Mouse (Mus musculus): ENCODE results near the gene Slc35a2.

Slc35a2 gene

DNA sequence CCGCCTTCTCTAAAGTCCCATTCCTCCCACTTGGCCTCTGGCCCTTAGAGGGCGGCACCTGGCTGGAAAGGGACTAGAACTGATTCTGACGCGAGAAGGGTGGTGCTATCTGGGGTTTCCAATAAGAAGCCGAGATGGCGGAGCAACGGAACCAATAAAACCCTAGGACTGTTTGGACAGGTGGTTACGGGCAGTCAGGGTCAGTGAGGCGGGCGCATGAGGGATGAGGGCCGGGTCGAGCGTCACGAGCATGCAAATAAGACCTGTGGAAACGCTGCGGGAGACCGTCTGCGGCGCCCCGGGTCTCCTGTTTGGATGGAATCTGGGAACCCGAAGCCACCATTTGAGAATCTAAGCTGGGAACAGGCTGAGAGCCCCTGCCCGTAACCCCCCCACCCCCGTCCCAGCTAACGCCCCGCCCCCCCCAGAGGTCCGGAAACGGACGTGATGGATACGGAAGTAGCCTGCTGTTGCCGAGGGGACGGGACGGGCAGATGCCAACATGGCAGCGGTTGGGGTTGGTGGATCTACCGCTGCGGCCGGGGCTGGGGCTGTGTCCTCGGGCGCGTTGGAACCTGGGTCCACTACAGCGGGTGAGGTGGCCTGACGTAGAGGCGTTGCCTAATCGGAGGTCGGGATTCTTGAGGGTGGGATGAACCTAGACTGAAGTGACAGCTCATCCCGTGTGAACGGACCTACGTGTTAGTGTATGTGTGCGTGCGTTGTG lies at the start of gene Slc35a2:
TSS of gene Slc35a2 (plus strand) at position 188 of the 727 bp plus-strand sequence.
- peak; percentile 78 to 81 for DNase-seq (ENCODE audit: low spot score in 2 of 2)

GRCm38 (mm10) chrX:7837146-7837545 lies 46.7 kb upstream of the Slc35a2 start:
- DNase-seq (ENCODE audit: low spot score in 2 of 2) = no peak

DNA sequence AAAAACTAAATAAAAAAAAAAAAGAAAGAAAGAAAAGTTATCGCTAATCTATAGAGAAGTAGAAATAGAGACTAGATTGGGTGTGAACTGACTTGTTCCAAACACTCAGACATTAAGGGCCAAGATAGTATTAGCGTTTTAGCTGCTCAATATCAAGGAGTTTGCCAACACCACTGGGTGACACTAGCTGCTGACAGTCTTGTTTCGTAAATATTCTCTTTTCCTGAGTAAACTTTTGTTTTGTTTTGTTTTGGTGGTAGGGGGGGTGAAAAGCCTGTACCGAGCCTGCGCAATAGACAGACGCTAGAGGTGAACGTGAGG lies 43.0 kb upstream of the Slc35a2 start:
- no peak for DNase-seq (ENCODE audit: low spot score in 2 of 2)

GRCm38 (mm10) chrX:7841163-7842162 lies 42.4 kb upstream of the Slc35a2 start, which contains the start of gene Otud5:
Gene Otud5, plus strand, starts transcription at chrX:7841364.
- peak; percentile 93 to 95 for DNase-seq (ENCODE audit: low spot score in 2 of 2)

DNA sequence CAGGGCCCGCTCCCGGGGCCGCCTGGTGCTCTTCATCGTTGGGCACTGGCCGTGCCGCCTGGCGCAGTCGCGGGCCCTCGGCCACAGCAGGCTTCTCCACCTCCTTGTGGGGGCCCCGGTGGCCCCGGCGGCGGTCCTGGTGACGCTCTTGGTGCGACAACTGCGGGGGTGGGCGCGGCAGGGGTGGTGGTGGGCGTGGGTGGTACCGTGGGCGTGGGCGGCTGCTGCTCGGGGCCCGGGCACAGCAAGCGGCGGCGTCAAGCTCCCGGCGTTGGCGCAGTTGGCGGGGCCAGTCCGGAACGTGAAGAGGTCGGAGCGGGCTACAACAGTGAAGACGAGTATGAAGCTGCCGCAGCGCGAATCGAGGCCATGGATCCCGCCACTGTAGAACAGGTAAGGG lies 41.5 kb upstream of the Slc35a2 start:
- DNase-seq (ENCODE audit: low spot score in 2 of 2) = peak in 1 of 2 experiments; percentile 12

DNA sequence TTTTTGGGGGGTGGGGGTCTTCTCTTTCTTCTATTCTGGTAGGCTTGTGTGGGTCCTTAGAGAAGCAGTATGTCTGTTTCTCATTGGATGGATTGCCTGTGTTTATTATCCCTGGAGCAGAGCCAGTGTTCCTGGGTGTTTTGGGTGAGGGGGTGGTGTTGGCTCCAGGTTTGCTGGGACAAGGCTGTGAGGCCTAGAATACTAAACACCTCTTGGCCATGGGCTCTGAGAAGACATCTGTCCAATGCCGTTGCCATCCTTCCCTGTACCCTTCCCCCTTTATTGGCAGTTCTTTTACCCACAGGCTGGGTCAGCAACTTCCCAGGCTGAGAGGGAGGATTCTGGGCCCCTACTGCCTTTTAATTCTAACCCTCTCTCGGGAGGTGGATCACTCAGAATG lies 36.0 kb upstream of the Slc35a2 start:
- DNase-seq (ENCODE audit: low spot score in 2 of 2) = no peak

DNA sequence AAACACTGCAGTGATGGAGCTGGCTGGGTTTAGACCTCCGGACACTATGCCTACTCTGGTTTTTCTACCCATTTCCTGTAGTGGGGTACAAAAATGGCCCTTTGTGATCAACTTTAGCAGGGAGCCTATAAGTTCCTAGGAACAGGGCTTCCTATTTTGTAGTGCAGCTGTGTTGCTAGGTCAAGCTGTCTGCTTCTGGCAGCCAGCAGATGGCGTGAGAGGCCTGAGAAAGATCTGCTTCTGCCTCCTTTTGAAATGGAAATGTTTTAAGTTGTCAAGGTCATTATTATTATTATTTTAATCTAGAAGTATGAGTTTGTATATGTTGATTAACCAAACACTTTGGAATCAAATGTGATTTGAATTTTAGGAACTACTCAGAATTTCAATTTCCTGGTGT lies 29.2 kb upstream of the Slc35a2 start:
- DNase-seq (ENCODE audit: low spot score in 2 of 2) = peak; percentile 26 to 54

GRCm38 (mm10) chrX:7859191-7859753 lies 24.6 kb upstream of the Slc35a2 start:
- DNase-seq (ENCODE audit: low spot score in 2 of 2) = peak in 1 of 2 experiments; percentile 19

DNA sequence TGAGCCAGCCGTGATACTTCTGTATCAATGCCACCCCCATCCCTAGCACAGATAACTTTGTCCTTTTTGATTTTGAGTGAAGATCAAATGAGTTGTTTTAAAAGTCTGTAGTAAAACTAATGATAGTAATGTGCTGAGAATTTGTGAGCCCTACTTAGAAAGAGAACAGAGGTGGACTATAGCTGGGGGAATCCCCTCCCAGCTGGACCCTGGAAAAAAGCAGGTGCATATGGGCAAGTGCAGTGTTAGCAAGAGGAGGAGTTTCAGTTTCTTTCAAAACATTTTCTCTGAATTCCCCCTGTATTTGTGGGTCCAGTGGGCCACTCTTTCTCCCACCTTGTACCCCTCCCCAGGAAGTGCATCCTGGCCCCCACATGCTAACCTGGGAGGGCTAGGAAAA lies 20.6 kb upstream of the Slc35a2 start:
- DNase-seq (ENCODE audit: low spot score in 2 of 2) = no peak

- peak in 1 of 2 experiments; percentile 17 for DNase-seq (ENCODE audit: low spot score in 2 of 2)
These were observed 19.3 kb upstream of the Slc35a2 start for GRCm38 (mm10) chrX:7864551-7864950.

GRCm38 (mm10) chrX:7865343-7865742 lies 18.5 kb upstream of the Slc35a2 start:
- DNase-seq (ENCODE audit: low spot score in 2 of 2) = peak; percentile 42 to 49

- peak in 1 of 2 experiments; percentile 12 for DNase-seq (ENCODE audit: low spot score in 2 of 2)
These were observed 18.0 kb upstream of the Slc35a2 start for GRCm38 (mm10) chrX:7865786-7866185.

GRCm38 (mm10) chrX:7867141-7867540 lies 16.7 kb upstream of the Slc35a2 start:
- no peak for DNase-seq (ENCODE audit: low spot score in 2 of 2)

- DNase-seq (ENCODE audit: low spot score in 2 of 2) = no peak
These were observed 15.3 kb upstream of the Slc35a2 start for GRCm38 (mm10) chrX:7868506-7868905.

DNA sequence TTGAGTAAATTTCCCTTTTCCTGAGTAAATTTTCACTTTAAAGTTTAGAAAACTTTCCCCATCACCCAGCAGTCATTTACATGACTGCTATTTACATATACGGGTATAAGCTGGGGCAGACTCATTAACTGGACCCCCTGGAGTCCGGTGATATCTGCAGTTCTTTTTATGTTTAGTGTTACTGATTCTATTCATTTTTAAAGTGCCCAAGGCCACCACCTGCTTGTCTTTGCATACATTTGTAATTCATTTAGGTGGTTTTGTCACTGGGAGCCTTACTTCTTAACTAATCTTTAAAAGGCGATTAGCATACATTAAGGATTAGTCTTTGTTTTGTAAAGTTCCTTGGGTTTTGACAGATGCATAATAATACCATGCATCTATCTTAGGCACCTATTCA lies 14.0 kb upstream of the Slc35a2 start:
- DNase-seq (ENCODE audit: low spot score in 2 of 2) = no peak

GRCm38 (mm10) chrX:7878007-7878419 lies 5.8 kb upstream of the Slc35a2 start, which contains the start of gene Pim2:
Gene Pim2, plus strand, starts transcription at chrX:7878262.
- DNase-seq (ENCODE audit: low spot score in 2 of 2) = peak; percentile 82 to 89

DNA sequence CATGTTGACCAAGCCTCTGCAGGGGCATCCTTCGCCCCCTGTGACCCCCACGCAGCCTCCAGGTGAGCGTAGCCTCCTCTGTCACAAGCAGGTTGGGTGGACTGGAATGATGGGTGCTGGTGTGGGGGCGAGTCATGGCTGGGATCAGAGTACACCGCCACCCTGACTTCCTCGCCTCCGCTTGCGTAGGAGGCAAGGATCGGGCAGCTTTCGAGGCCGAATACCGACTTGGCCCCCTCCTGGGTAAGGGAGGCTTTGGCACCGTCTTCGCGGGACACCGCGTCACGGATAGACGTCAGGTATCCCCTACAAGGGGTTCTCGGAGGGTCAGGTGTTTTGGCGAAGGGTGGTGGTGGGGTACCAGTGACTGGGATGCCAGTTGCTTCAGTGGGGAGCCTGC lies 5.3 kb upstream of the Slc35a2 start:
- DNase-seq (ENCODE audit: low spot score in 2 of 2) = no peak

DNA sequence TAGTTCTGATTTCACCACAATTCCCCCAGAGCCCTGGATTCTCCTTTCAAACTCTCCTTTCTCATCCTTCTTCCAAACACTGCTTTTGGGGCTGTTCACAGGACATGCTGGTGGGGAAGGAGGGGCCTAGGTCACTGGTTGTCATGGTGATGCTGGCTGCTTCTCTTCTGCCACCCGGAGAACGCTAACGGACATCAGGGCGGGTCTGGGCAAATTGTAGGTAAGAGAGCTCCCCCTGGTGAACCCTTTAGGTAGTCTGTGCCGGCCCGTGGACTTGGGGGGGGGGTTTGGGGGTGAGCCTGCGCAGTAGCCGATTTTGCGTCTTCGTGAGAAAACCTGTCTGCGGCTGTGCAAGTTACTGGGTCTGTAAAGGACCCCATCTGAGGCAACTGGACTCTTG lies 4.0 kb upstream of the Slc35a2 start:
- DNase-seq (ENCODE audit: low spot score in 2 of 2) = peak; percentile 80

GRCm38 (mm10) chrX:7898211-7898610 lies 14.4 kb downstream of the Slc35a2 start:
- DNase-seq (ENCODE audit: low spot score in 2 of 2) = peak in 1 of 2 experiments; percentile 36

DNA sequence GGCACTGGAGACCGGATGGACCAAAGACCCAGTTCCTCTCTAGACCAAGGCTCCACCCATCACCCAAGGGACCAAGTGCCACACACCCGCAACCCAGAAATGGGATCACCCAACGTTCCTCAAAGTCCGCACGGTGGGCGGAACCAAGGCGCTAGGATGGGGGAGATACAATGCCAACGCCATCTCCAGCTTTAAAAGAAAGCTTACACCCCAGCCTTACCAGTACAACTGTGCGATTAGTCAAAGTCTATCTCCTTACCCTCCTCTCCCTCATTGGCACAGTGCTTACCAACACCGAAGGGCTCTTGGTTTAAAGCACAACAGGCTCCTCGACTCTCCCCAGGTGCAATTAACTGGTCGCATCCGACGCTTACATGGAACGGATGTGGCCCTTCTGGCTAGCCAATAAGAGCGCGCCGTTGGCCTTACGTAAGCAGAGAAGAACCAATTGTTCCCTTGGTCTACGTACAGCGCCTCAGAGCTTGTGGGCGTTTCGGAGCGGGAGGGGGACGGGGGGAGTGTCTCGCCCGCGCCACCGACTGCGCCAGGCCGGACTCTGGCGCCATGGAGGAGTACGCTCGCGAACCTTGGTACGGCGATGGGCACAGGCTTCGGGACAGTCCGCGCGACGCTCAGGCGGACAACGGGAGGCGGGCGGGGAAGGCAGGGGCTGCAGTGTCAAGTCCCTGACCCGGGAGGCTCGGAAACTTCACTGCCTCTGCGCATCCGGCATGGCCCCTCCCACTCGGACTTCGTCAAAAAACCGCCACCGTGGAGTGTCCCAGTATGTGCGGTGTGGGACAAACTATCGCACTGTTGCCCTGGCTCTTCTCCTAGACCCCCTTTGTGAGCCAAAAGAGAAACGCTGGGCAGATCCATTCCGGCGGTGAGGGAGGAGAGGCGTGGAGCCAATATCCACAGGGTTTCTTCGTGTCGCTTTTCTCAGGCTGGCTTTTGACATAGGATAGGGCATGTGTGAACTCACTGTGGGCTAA lies 15.3 kb downstream of the Slc35a2 start, which contains the start of the genes Pqbp1 and Timm17b:
TSS of gene Pqbp1 (minus strand) at position 390 of the 995 bp plus-strand sequence.
TSS of gene Timm17b (plus strand) at position 478 of the 995 bp plus-strand sequence.
- peak; percentile 83 to 88 for DNase-seq (ENCODE audit: low spot score in 2 of 2)

GRCm38 (mm10) chrX:7904441-7904840 lies 20.6 kb downstream of the Slc35a2 start:
- no peak for DNase-seq (ENCODE audit: low spot score in 2 of 2)
